Comparison of ENCODE assay signal across 9 mouse cellular contexts in genomic region chr3:89843148-89843547, GRCm38 (mm10). TPM values are rescaled to one million over a fixed set of nuclear protein-coding genes. Genes with fewer than 3 reads are reported as not detected.
DNase-seq lines count a peak whose midpoint lies in the region; ATAC-seq and TF ChIP-seq lines count a peak whose summit lies in the region.
"Had no signal": no experiment of that assay in that cellular context is flagged by ENCODE, and none has a peak within 500 bp of the region (broad histone marks: within the 10 kb centered on the region; RNA-seq: fewer than 3 reads in every experiment).

No protein-coding gene starts in this region.

- H3K36me3 ChIP-seq in kidney, postnatal 0 days (ENCODE audit: insufficient read depth, low read length) = no peaks in the 10 kb centered on the region
- H3K36me3 ChIP-seq in midbrain, embryonic 15.5 days (replicated peaks) = no peaks in the 10 kb centered on the region
- no peaks in the 10 kb centered on the region for H3K36me3 ChIP-seq in midbrain, embryonic 13.5 days
- no peaks in the 10 kb centered on the region for H3K36me3 ChIP-seq in forebrain, embryonic 10.5 days (replicated peaks)

- H3K9me3 ChIP-seq in kidney, postnatal 0 days (replicated peaks; ENCODE audit: low read length) = no peaks in the 10 kb centered on the region
- H3K9me3 ChIP-seq in midbrain, embryonic 15.5 days = no peaks in the 10 kb centered on the region
- no peaks in the 10 kb centered on the region for H3K9me3 ChIP-seq in midbrain, embryonic 13.5 days
- H3K9me3 ChIP-seq in forebrain, embryonic 10.5 days = no peaks in the 10 kb centered on the region; the same call in 1 of the 2 replicates

- 30% methylated on average over 9 of the region's 9 CpGs for WGBS in kidney, postnatal 0 days
- WGBS in midbrain, embryonic 15.5 days = 71% methylated on average over 9 of the region's 9 CpGs
- 76% methylated on average over 9 of the region's 9 CpGs for WGBS in midbrain, embryonic 13.5 days
- WGBS in forebrain, embryonic 10.5 days = 79% methylated on average over 9 of the region's 9 CpGs

- no peaks in the 10 kb centered on the region for H3K27me3 ChIP-seq in kidney, postnatal 0 days (ENCODE audit: insufficient read depth, low read length)
- H3K27me3 ChIP-seq in midbrain, embryonic 15.5 days (replicated peaks) = no peaks in the 10 kb centered on the region
- H3K27me3 ChIP-seq in midbrain, embryonic 13.5 days = no peaks in the 10 kb centered on the region
- H3K27me3 ChIP-seq in forebrain, embryonic 10.5 days (ENCODE audit: poor library complexity, severe bottlenecking) = no peaks in the 10 kb centered on the region

- H3K4me2 ChIP-seq in kidney, postnatal 0 days (ENCODE audit: low read length) = no peak overlapping the region
- no peak overlapping the region for H3K4me2 ChIP-seq in midbrain, embryonic 15.5 days
- no peak overlapping the region for H3K4me2 ChIP-seq in midbrain, embryonic 13.5 days (replicated peaks)

- H3K4me1 ChIP-seq in kidney, postnatal 0 days (replicated peaks; ENCODE audit: insufficient read depth, low read length) = no peaks in the 10 kb centered on the region
- H3K4me1 ChIP-seq in midbrain, embryonic 15.5 days = no peaks in the 10 kb centered on the region
- no peaks in the 10 kb centered on the region for H3K4me1 ChIP-seq in midbrain, embryonic 13.5 days (replicated peaks)
- H3K4me1 ChIP-seq in forebrain, embryonic 10.5 days = peaks cover 6% of the 10 kb centered on the region

- DNase-seq in right cerebral cortex, postnatal 14 days = peak; percentile 14
- no peak for DNase-seq in right cerebral cortex, postnatal 25 days
- DNase-seq in heart, adult 18-20 months = peak; percentile 62 to 88
- peak; percentile 69 for DNase-seq in kidney, postnatal 0 days (ENCODE audit: low spot score)
- peak; percentile 47 to 60 for DNase-seq in monocyte, adult 2 months (ENCODE audit: low read depth in 1 of 2, low spot score in 2 of 2)
- DNase-seq in forebrain, embryonic 10.5 days (ENCODE audit: extremely low spot score, low spot score) = no peak

- no peak overlapping the region for H3K4me3 ChIP-seq in kidney, postnatal 0 days (replicated peaks; ENCODE audit: low read depth, low read length)
- no peak overlapping the region for H3K4me3 ChIP-seq in midbrain, embryonic 15.5 days
- no peak overlapping the region for H3K4me3 ChIP-seq in midbrain, embryonic 13.5 days (replicated peaks)
- H3K4me3 ChIP-seq in forebrain, embryonic 10.5 days = no peak overlapping the region
- H3K4me3 ChIP-seq: megakaryocyte, embryonic 14.5 days had no signal

- no peak overlapping the region for H3K9ac ChIP-seq in kidney, postnatal 0 days (ENCODE audit: low read depth, low read length)
- no peak overlapping the region for H3K9ac ChIP-seq in midbrain, embryonic 15.5 days
- no peak overlapping the region for H3K9ac ChIP-seq in midbrain, embryonic 13.5 days (replicated peaks)

- 0 out of 2 replicates have a peak, but pooled peaks have one; percentile 32 for TF ChIP-seq CTCF in kidney, postnatal 0 days (IDR thresholded peaks at IDR 0.05; ENCODE audit: low read depth)

- peak overlapping the region; percentile 40; the same call in 1 of the 2 replicates for H3K27ac ChIP-seq in kidney, postnatal 0 days
- no peak overlapping the region for H3K27ac ChIP-seq in midbrain, embryonic 15.5 days
- H3K27ac ChIP-seq in midbrain, embryonic 13.5 days = no peak overlapping the region
- no peak overlapping the region for H3K27ac ChIP-seq in forebrain, embryonic 10.5 days

- ATAC-seq in kidney, postnatal 0 days (replicated peaks; ENCODE audit: low FRiP score, low read depth) = no peak
- ATAC-seq in midbrain, embryonic 15.5 days (replicated peaks) = no peak
- ATAC-seq in midbrain, embryonic 13.5 days = no peak

RNA-seq across cellular contexts. Expression of gene She, which starts 12.0 kb away (rescaled TPM):
- 10 to 100 TPM; 10.0 to 10.5 TPM for total RNA-seq in heart, adult 18-20 months (2021)
- polyA plus RNA-seq in kidney, postnatal 0 days (2015; fragmentation: Nextera tagmentation; extraction: Ambion mirVana) = 5.4 and 5.9 TPM in 2 replicates
- 1.6 TPM in 2 replicates for polyA plus RNA-seq in midbrain, embryonic 15.5 days (2015; fragmentation: Nextera tagmentation; extraction: Ambion mirVana)
- 1.1 and 1.6 TPM in 2 replicates for polyA plus RNA-seq in midbrain, embryonic 13.5 days (2015; fragmentation: Nextera tagmentation; extraction: Ambion mirVana)
- polyA plus RNA-seq in forebrain, embryonic 10.5 days (2016; fragmentation: Nextera tagmentation; extraction: Ambion mirVana) = 2.3 TPM in 2 replicates

Comparison
In these comparisons a context has a peak if more than half of its experiments do, and no peak if none do; other contexts are left out.
1. DNase-seq: peak in right cerebral cortex, postnatal 14 days (single experiment), heart, adult 18-20 months (2 of 2), kidney, postnatal 0 days (single experiment) and monocyte, adult 2 months (2 of 2); none in right cerebral cortex, postnatal 25 days (single experiment) and forebrain, embryonic 10.5 days (single experiment).